Comparison of ENCODE assay signal across 8 mouse cellular contexts in genomic region chr8:126596097-126596634, GRCm38 (mm10). TPM values are rescaled to one million over a fixed set of nuclear protein-coding genes. Genes with fewer than 3 reads are reported as not detected.
DNase-seq lines count a peak whose midpoint lies in the region; ATAC-seq and TF ChIP-seq lines count a peak whose summit lies in the region.

No protein-coding gene starts in this region.

- H3K4me2 ChIP-seq in heart, embryonic 12.5 days: peak overlapping the region; percentile 82
- H3K4me2 ChIP-seq in kidney, postnatal 0 days (ENCODE audit: low read length): peak overlapping the region; percentile 63
- peak overlapping the region; percentile 98 for H3K4me2 ChIP-seq in liver, embryonic 13.5 days
- peak overlapping the region; percentile 76 for H3K4me2 ChIP-seq in stomach, embryonic 16.5 days (ENCODE audit: low read depth, low read length)

- TF ChIP-seq CTCF in kidney, postnatal 0 days (IDR thresholded peaks at IDR 0.05; ENCODE audit: low read depth): no peak; the same call in 1 of the 2 replicates

- WGBS in heart, embryonic 12.5 days: 5% methylated on average over 12 of the region's 12 CpGs
- 2% methylated on average over 12 of the region's 12 CpGs for WGBS in kidney, postnatal 0 days
- 8% methylated on average over 12 of the region's 12 CpGs for WGBS in liver, embryonic 13.5 days (ENCODE audit: insufficient replicate concordance)
- WGBS in stomach, embryonic 16.5 days: under 1% methylated on average over 12 of the region's 12 CpGs

- peak overlapping the region; percentile 100 for H3K27ac ChIP-seq in heart, embryonic 12.5 days (ENCODE audit: poor library complexity, severe bottlenecking)
- peak overlapping the region; percentile 100 for H3K27ac ChIP-seq in kidney, postnatal 0 days
- peak overlapping the region; percentile 96 for H3K27ac ChIP-seq in liver, embryonic 13.5 days
- H3K27ac ChIP-seq in stomach, embryonic 16.5 days (ENCODE audit: low read length): peak overlapping the region; percentile 100

- H3K4me3 ChIP-seq in heart, embryonic 12.5 days: peak overlapping the region; percentile 97
- H3K4me3 ChIP-seq in kidney, postnatal 0 days (replicated peaks; ENCODE audit: low read depth, low read length): 0 out of 2 replicates have a peak overlapping the region, but pooled peaks have one; percentile 5
- H3K4me3 ChIP-seq in liver, embryonic 13.5 days (replicated peaks): peak overlapping the region; percentile 97
- peak overlapping the region; percentile 95 for H3K4me3 ChIP-seq in stomach, embryonic 16.5 days (replicated peaks; ENCODE audit: low read length)

- H3K9ac ChIP-seq in heart, embryonic 12.5 days: peak overlapping the region; percentile 100
- H3K9ac ChIP-seq in kidney, postnatal 0 days (ENCODE audit: low read depth, low read length): peak overlapping the region; percentile 40; the same call in 1 of the 2 replicates
- peak overlapping the region; percentile 98 for H3K9ac ChIP-seq in liver, embryonic 13.5 days
- H3K9ac ChIP-seq in stomach, embryonic 16.5 days (ENCODE audit: low read length): peak overlapping the region; percentile 98

- H3K9me3 ChIP-seq in heart, embryonic 12.5 days (replicated peaks): no peaks in the 10 kb centered on the region
- H3K9me3 ChIP-seq in kidney, postnatal 0 days (replicated peaks; ENCODE audit: low read length): no peaks in the 10 kb centered on the region
- no peaks in the 10 kb centered on the region for H3K9me3 ChIP-seq in liver, embryonic 13.5 days (replicated peaks)
- H3K9me3 ChIP-seq in stomach, embryonic 16.5 days (replicated peaks; ENCODE audit: control insufficient read depth, low read length): no peaks in the 10 kb centered on the region

- H3K27me3 ChIP-seq in heart, embryonic 12.5 days (replicated peaks): no peaks in the 10 kb centered on the region
- no peaks in the 10 kb centered on the region for H3K27me3 ChIP-seq in kidney, postnatal 0 days (ENCODE audit: insufficient read depth, low read length)
- H3K27me3 ChIP-seq in liver, embryonic 13.5 days: no peaks in the 10 kb centered on the region
- H3K27me3 ChIP-seq in stomach, embryonic 16.5 days (ENCODE audit: control insufficient read depth, insufficient read depth, low read length): no peaks in the 10 kb centered on the region

- DNase-seq in 416B (ENCODE audit: low read depth): peak; percentile 99
- peak; percentile 81 for DNase-seq in adrenal gland, postnatal 25 days
- DNase-seq in fat pad, adult 2 months (ENCODE audit: extremely low read depth, low read depth, low spot score): peak; percentile 98
- DNase-seq in kidney, postnatal 0 days (ENCODE audit: low spot score): peak; percentile 96
- peak; percentile 48 for DNase-seq in liver, embryonic 13.5 days
- peak; percentile 56 to 82 for DNase-seq in natural killer cell, adult 2 months (ENCODE audit: low spot score in 2 of 2)

- H3K36me3 ChIP-seq in heart, embryonic 12.5 days: peaks cover 16% of the 10 kb centered on the region
- peaks cover 9% of the 10 kb centered on the region for H3K36me3 ChIP-seq in kidney, postnatal 0 days (ENCODE audit: insufficient read depth, low read length)
- H3K36me3 ChIP-seq in liver, embryonic 13.5 days: peaks cover 14% of the 10 kb centered on the region
- H3K36me3 ChIP-seq in stomach, embryonic 16.5 days (ENCODE audit: control insufficient read depth, insufficient read depth, low read length): no peaks in the 10 kb centered on the region; the same call in 1 of the 2 replicates

- peak; percentile 30; the same call in 1 of the 2 replicates for ATAC-seq in heart, embryonic 12.5 days (ENCODE audit: insufficient number of reproducible peaks, low FRiP score)
- ATAC-seq in kidney, postnatal 0 days (replicated peaks; ENCODE audit: low FRiP score, low read depth): 0 out of 2 replicates have a peak, but pooled peaks have one; percentile 10
- ATAC-seq in liver, embryonic 13.5 days (ENCODE audit: low read depth): no peak
- ATAC-seq in stomach, embryonic 16.5 days (ENCODE audit: insufficient read depth, low FRiP score): peak; percentile 70

- peaks cover 46% of the 10 kb centered on the region for H3K4me1 ChIP-seq in heart, embryonic 12.5 days (replicated peaks)
- H3K4me1 ChIP-seq in kidney, postnatal 0 days (replicated peaks; ENCODE audit: insufficient read depth, low read length): peaks cover 28% of the 10 kb centered on the region
- H3K4me1 ChIP-seq in liver, embryonic 13.5 days (replicated peaks): peaks cover 79% of the 10 kb centered on the region
- H3K4me1 ChIP-seq in stomach, embryonic 16.5 days (ENCODE audit: control insufficient read depth, insufficient read depth, low read length): peaks cover 39% of the 10 kb centered on the region

RNA-seq across cellular contexts. Expression of gene Irf2bp2, which starts 2.4 kb away (rescaled TPM):
- total RNA-seq in adrenal gland, postnatal 25 days (2021): 81.3 and 82.6 TPM in 2 replicates
- 8.9 and 9.7 TPM in 2 replicates for polyA plus RNA-seq in heart, embryonic 12.5 days (2016; fragmentation: Nextera tagmentation; extraction: Ambion mirVana)
- polyA plus RNA-seq in kidney, postnatal 0 days (2015; fragmentation: Nextera tagmentation; extraction: Ambion mirVana): 15.6 and 16.2 TPM in 2 replicates
- 3.8 and 4.0 TPM in 2 replicates for polyA plus RNA-seq in liver, embryonic 13.5 days (2015; fragmentation: Nextera tagmentation; extraction: Ambion mirVana)
- 9.9 and 10.8 TPM in 2 replicates for polyA plus RNA-seq in stomach, embryonic 16.5 days (2015; fragmentation: Nextera tagmentation; extraction: Ambion mirVana)

Comparison
In these comparisons a context has a peak if more than half of its experiments do, and no peak if none do; other contexts are left out.
1. DNase-seq: peak in every context shown above with its lines; median percentile 99 in 416B; 98 in fat pad, adult 2 months; 96 in kidney, postnatal 0 days; 81 in adrenal gland, postnatal 25 days; 69 in natural killer cell, adult 2 months; 48 in liver, embryonic 13.5 days.
2. H3K4me3 ChIP-seq: peak in every context shown above with its lines; median percentile 97 in heart, embryonic 12.5 days; 97 in liver, embryonic 13.5 days; 95 in stomach, embryonic 16.5 days; 5 in kidney, postnatal 0 days.
3. H3K9ac ChIP-seq: peak in every context shown above with its lines; median percentile 100 in heart, embryonic 12.5 days; 98 in liver, embryonic 13.5 days; 98 in stomach, embryonic 16.5 days; 40 in kidney, postnatal 0 days.